In the genomic region with DNA sequence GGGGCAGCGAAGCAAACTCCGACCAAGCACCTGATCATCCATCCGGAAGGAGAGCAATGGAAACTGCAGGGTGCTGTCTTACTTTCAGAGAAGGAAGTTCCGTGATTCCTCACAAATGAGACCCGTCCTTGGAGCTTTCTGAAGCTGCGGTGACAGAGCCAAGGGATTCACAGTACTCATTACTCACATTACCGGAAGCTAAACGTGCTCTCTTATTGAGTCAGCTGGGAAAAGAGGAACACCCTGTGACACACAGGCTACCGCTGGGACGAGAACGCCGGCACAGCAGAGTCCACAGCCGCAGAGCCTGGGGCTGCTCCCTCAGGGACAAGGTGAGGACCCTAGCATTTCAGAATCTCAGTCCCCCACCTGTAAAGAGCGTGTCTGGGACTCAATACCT, we compare ENCODE assay signal across 31 mouse cellular contexts. TPM values are rescaled to one million over a fixed set of nuclear protein-coding genes. Genes with fewer than 3 reads are reported as not detected.
A peak's percentile ranks its signal among the peaks of the same experiment; 100 is the strongest.
DNase-seq lines count a peak whose midpoint lies in the region; ATAC-seq lines count a peak whose summit lies in the region.
"Had no signal": no experiment of that assay in that cellular context is flagged by ENCODE, and none has a peak within 500 bp of the region (broad histone marks: within the 10 kb centered on the region; RNA-seq: fewer than 3 reads in every experiment).

No protein-coding gene starts in this region.

- no peak overlapping the region for H3K4me3 ChIP-seq in embryonic facial prominence, embryonic 15.5 days (replicated peaks)
- H3K4me3 ChIP-seq in embryonic facial prominence, embryonic 10.5 days, result no peak overlapping the region
- H3K4me3 ChIP-seq in heart, embryonic 12.5 days, result no peak overlapping the region
- H3K4me3 ChIP-seq: forebrain, embryonic 12.5 days; heart, embryonic 10.5 days; hindbrain, embryonic 13.5 days; liver, embryonic 15.5 days; lung, embryonic 15.5 days; midbrain, embryonic 13.5 days had no signal

- no peaks in the 10 kb centered on the region for H3K4me1 ChIP-seq in embryonic facial prominence, embryonic 15.5 days
- H3K4me1 ChIP-seq in embryonic facial prominence, embryonic 10.5 days, result peaks cover 8% of the 10 kb centered on the region
- no peaks in the 10 kb centered on the region for H3K4me1 ChIP-seq in heart, embryonic 12.5 days (replicated peaks)
- H3K4me1 ChIP-seq: liver, embryonic 15.5 days had no signal

- no peak overlapping the region for H3K27ac ChIP-seq in embryonic facial prominence, embryonic 15.5 days (replicated peaks)
- H3K27ac ChIP-seq in embryonic facial prominence, embryonic 10.5 days (replicated peaks), result no peak overlapping the region
- no peak overlapping the region for H3K27ac ChIP-seq in heart, embryonic 12.5 days (ENCODE audit: poor library complexity, severe bottlenecking)
- H3K27ac ChIP-seq: forebrain, embryonic 12.5 days; heart, embryonic 10.5 days; hindbrain, embryonic 13.5 days; liver, embryonic 15.5 days; lung, embryonic 15.5 days; midbrain, embryonic 13.5 days; stomach, postnatal 0 days had no signal

- H3K9ac ChIP-seq in embryonic facial prominence, embryonic 15.5 days, result no peak overlapping the region
- no peak overlapping the region for H3K9ac ChIP-seq in heart, embryonic 12.5 days
- H3K9ac ChIP-seq: forebrain, embryonic 12.5 days; forebrain, postnatal 0 days; hindbrain, embryonic 13.5 days; liver, embryonic 15.5 days; lung, embryonic 15.5 days; midbrain, embryonic 13.5 days had no signal

- H3K4me2 ChIP-seq in embryonic facial prominence, embryonic 15.5 days (replicated peaks), result 0 out of 2 replicates have a peak overlapping the region, but pooled peaks have one; percentile 15
- no peak overlapping the region for H3K4me2 ChIP-seq in heart, embryonic 12.5 days
- H3K4me2 ChIP-seq: forebrain, embryonic 12.5 days; hindbrain, embryonic 13.5 days; liver, embryonic 15.5 days; lung, embryonic 15.5 days; midbrain, embryonic 13.5 days had no signal

- DNase-seq in embryonic facial prominence, embryonic 10.5 days (ENCODE audit: low spot score), result no peak
- DNase-seq in MEL-GATA-1-ER (ENCODE audit: extremely low read depth, low read depth), result peak; percentile 66
- peak; percentile 11 for DNase-seq in brain, adult 2 months (ENCODE audit: low read depth, low spot score)
- DNase-seq in right cerebral cortex, postnatal 10 days (ENCODE audit: low spot score in 2 of 2), result no peak
- DNase-seq: adrenal gland, postnatal 10 days; B cell, adult 2 months; cerebellum, adult 11 months; cerebellum, adult 9-10 months; cerebellum, postnatal 36 days; forebrain, postnatal 0 days; heart, postnatal 4 days; kidney, adult 9 months; kidney, postnatal 10 days; layer of hippocampus, adult 9-11 months; liver; lung, postnatal 36 days; right cerebral cortex, adult 18-20 months; right cerebral cortex, postnatal 4 days; thymus, adult 18-20 months; thymus, postnatal 25 days had no signal

- no peaks in the 10 kb centered on the region for H3K9me3 ChIP-seq in embryonic facial prominence, embryonic 15.5 days (replicated peaks)
- H3K9me3 ChIP-seq in embryonic facial prominence, embryonic 10.5 days, result no peaks in the 10 kb centered on the region
- no peaks in the 10 kb centered on the region for H3K9me3 ChIP-seq in heart, embryonic 12.5 days (replicated peaks)
- H3K9me3 ChIP-seq: forebrain, embryonic 12.5 days; heart, embryonic 10.5 days; hindbrain, embryonic 13.5 days; liver, embryonic 15.5 days; lung, embryonic 15.5 days; midbrain, embryonic 13.5 days had no signal

- 72% methylated on average over 14 of the region's 14 CpGs for WGBS in embryonic facial prominence, embryonic 15.5 days
- WGBS in embryonic facial prominence, embryonic 10.5 days, result 80% methylated on average over 14 of the region's 14 CpGs
- 76% methylated on average over 14 of the region's 14 CpGs for WGBS in heart, embryonic 12.5 days

- no peak for ATAC-seq in embryonic facial prominence, embryonic 15.5 days (ENCODE audit: insufficient number of reproducible peaks, low FRiP score, low TSS enrichment, low read depth)
- peak; percentile 62 for ATAC-seq in neutrophil, adult 5-6 weeks (ENCODE audit: extremely low read depth, insufficient number of reproducible peaks, low FRiP score, poor library complexity, severe bottlenecking)
- no peak for ATAC-seq in heart, embryonic 12.5 days (ENCODE audit: insufficient number of reproducible peaks, low FRiP score)
- ATAC-seq: forebrain, postnatal 0 days; intestine, postnatal 0 days; midbrain, embryonic 13.5 days had no signal

- no peaks in the 10 kb centered on the region; the same call in 1 of the 2 replicates for H3K27me3 ChIP-seq in embryonic facial prominence, embryonic 15.5 days
- H3K27me3 ChIP-seq in embryonic facial prominence, embryonic 10.5 days (replicated peaks; ENCODE audit: low read depth, poor library complexity, severe bottlenecking), result peaks cover 7% of the 10 kb centered on the region; the same call in 1 of the 2 replicates
- H3K27me3 ChIP-seq in heart, embryonic 12.5 days (replicated peaks), result no peaks in the 10 kb centered on the region
- H3K27me3 ChIP-seq: liver, embryonic 15.5 days; lung, embryonic 15.5 days had no signal

- no peaks in the 10 kb centered on the region for H3K36me3 ChIP-seq in embryonic facial prominence, embryonic 15.5 days
- no peaks in the 10 kb centered on the region for H3K36me3 ChIP-seq in embryonic facial prominence, embryonic 10.5 days (replicated peaks)
- no peaks in the 10 kb centered on the region for H3K36me3 ChIP-seq in heart, embryonic 12.5 days
- H3K36me3 ChIP-seq: forebrain, embryonic 12.5 days; heart, embryonic 10.5 days; hindbrain, embryonic 13.5 days; liver, embryonic 15.5 days; lung, embryonic 15.5 days; midbrain, embryonic 13.5 days had no signal

RNA-seq across cellular contexts. Expression of a gene that starts 23.6 kb away (rescaled TPM):
- 58.9 and 60.6 TPM in 2 replicates for polyA plus RNA-seq in embryonic facial prominence, embryonic 15.5 days (2015; fragmentation: Nextera tagmentation; extraction: Ambion mirVana)
- 54.3 and 60.0 TPM in 2 replicates for polyA plus RNA-seq in embryonic facial prominence, embryonic 10.5 days (2016; fragmentation: Nextera tagmentation; extraction: Ambion mirVana)
- 24.7 and 28.4 TPM in 2 replicates for total RNA-seq in neutrophil, adult 5-6 weeks (2017)
- 40.2 and 42.0 TPM in 2 replicates for polyA plus RNA-seq in heart, embryonic 12.5 days (2016; fragmentation: Nextera tagmentation; extraction: Ambion mirVana)

Comparison
In these comparisons a context has a peak if more than half of its experiments do, and no peak if none do; other contexts are left out.
1. DNase-seq: peak in MEL-GATA-1-ER (single experiment) and brain, adult 2 months (single experiment); none in embryonic facial prominence, embryonic 10.5 days (single experiment) and right cerebral cortex, postnatal 10 days (0 of 2).